10 mouse cellular contexts compared by ENCODE assay signal in genomic region chr19:17355361-17355760, GRCm38 (mm10). TPM values are rescaled to one million over a fixed set of nuclear protein-coding genes. Genes with fewer than 3 reads are reported as not detected.
A peak's percentile ranks its signal among the peaks of the same experiment; 100 is the strongest.
DNase-seq lines count a peak whose midpoint lies in the region; ATAC-seq and TF ChIP-seq lines count a peak whose summit lies in the region.
"Had no signal": no experiment of that assay in that cellular context is flagged by ENCODE, and none has a peak within 500 bp of the region (broad histone marks: within the 10 kb centered on the region; RNA-seq: fewer than 3 reads in every experiment).

No protein-coding gene starts in this region.

- no peak for ATAC-seq in cerebellum, adult (ENCODE audit: insufficient number of reproducible peaks, low FRiP score, low TSS enrichment)
- no peak for ATAC-seq in lung, embryonic 15.5 days (ENCODE audit: borderline replicate concordance, extremely low read depth, low FRiP score, low TSS enrichment)
- ATAC-seq in forebrain, embryonic 15.5 days (replicated peaks), result no peak

- 49% methylated on average over 4 of the region's 4 CpGs for WGBS in cerebellum, adult 2 months
- WGBS in lung, embryonic 15.5 days, result 27% methylated on average over 4 of the region's 4 CpGs
- WGBS in limb, embryonic 10.5 days, result 54% methylated on average over 4 of the region's 4 CpGs
- WGBS in forebrain, embryonic 15.5 days, result 31% methylated on average over 4 of the region's 4 CpGs

- 0 out of 2 replicates have a peak overlapping the region, but pooled peaks have one; percentile 17 for H3K27ac ChIP-seq in cerebellum, adult 2 months (ENCODE audit: insufficient read depth, low read length)
- H3K27ac ChIP-seq in lung, embryonic 15.5 days, result no peak overlapping the region
- H3K27ac ChIP-seq in limb, embryonic 10.5 days, result no peak overlapping the region
- no peak overlapping the region for H3K27ac ChIP-seq in forebrain, embryonic 15.5 days (replicated peaks)

- H3K4me2 ChIP-seq in lung, embryonic 15.5 days, result peak overlapping the region; percentile 90
- H3K4me2 ChIP-seq in forebrain, embryonic 15.5 days (replicated peaks), result no peak overlapping the region

- H3K4me3 ChIP-seq in cerebellum, adult 2 months (replicated peaks; ENCODE audit: insufficient read depth, low read depth, low read length), result peak overlapping the region; percentile 72
- H3K4me3 ChIP-seq in lung, embryonic 15.5 days, result peak overlapping the region; percentile 48
- H3K4me3 ChIP-seq in limb, embryonic 10.5 days, result peak overlapping the region; percentile 55; the same call in 1 of the 2 replicates
- H3K4me3 ChIP-seq in forebrain, embryonic 15.5 days, result no peak overlapping the region

- DNase-seq in cerebellum, adult 2 months, result peak; percentile 34 to 38
- DNase-seq in lung, postnatal 14 days, result no peak
- no peak for DNase-seq in limb, embryonic 10.5 days (ENCODE audit: low spot score)
- peak; percentile 38 to 58 for DNase-seq in spleen, postnatal 10 days (ENCODE audit: low spot score in 2 of 2)
- no peak for DNase-seq in yolk sac, embryonic 10.5 days (ENCODE audit: low spot score)
- DNase-seq: adrenal gland, adult 8-10 months; layer of hippocampus, postnatal 36 days had no signal

- TF ChIP-seq POLR2A in cerebellum, adult 2 months (IDR thresholded peaks at IDR 0.05; ENCODE audit: borderline replicate concordance, insufficient read depth, low read length), result no peak

- no peak for TF ChIP-seq CTCF in cerebellum, adult 2 months (IDR thresholded peaks at IDR 0.05; ENCODE audit: borderline replicate concordance, insufficient read depth, low read depth, low read length)

- H3K9ac ChIP-seq in lung, embryonic 15.5 days, result no peak overlapping the region
- H3K9ac ChIP-seq in forebrain, embryonic 15.5 days (replicated peaks), result no peak overlapping the region

- H3K36me3 ChIP-seq in lung, embryonic 15.5 days, result no peaks in the 10 kb centered on the region
- no peaks in the 10 kb centered on the region for H3K36me3 ChIP-seq in limb, embryonic 10.5 days
- H3K36me3 ChIP-seq in forebrain, embryonic 15.5 days, result no peaks in the 10 kb centered on the region

- no peaks in the 10 kb centered on the region for H3K27me3 ChIP-seq in cerebellum, adult 2 months (ENCODE audit: control insufficient read depth, insufficient read depth, low read length)
- no peaks in the 10 kb centered on the region for H3K27me3 ChIP-seq in lung, embryonic 15.5 days
- H3K27me3 ChIP-seq in limb, embryonic 10.5 days (ENCODE audit: low read depth, poor library complexity, severe bottlenecking), result peaks cover 21% of the 10 kb centered on the region
- H3K27me3 ChIP-seq in forebrain, embryonic 15.5 days, result peaks cover 9% of the 10 kb centered on the region; the same call in 1 of the 2 replicates

- H3K4me1 ChIP-seq in cerebellum, adult 2 months (ENCODE audit: control insufficient read depth, insufficient read depth, low read length), result no peaks in the 10 kb centered on the region
- peaks cover 8% of the 10 kb centered on the region; the same call in 1 of the 2 replicates for H3K4me1 ChIP-seq in lung, embryonic 15.5 days
- 0 out of 2 replicates have a peak, but pooled peaks cover 7% of the 10 kb centered on the region for H3K4me1 ChIP-seq in limb, embryonic 10.5 days
- peaks cover 8% of the 10 kb centered on the region for H3K4me1 ChIP-seq in forebrain, embryonic 15.5 days

- H3K9me3 ChIP-seq in lung, embryonic 15.5 days, result no peaks in the 10 kb centered on the region
- no peaks in the 10 kb centered on the region for H3K9me3 ChIP-seq in limb, embryonic 10.5 days (replicated peaks)
- H3K9me3 ChIP-seq in forebrain, embryonic 15.5 days, result no peaks in the 10 kb centered on the region

RNA-seq across cellular contexts. Expression of gene Gcnt1, which starts 17.3 kb away (rescaled TPM):
- polyA plus RNA-seq in cerebellum, adult 2 months (2012; rRNA removed), result 3.9 and 4.1 TPM in 2 replicates
- 3.8 and 3.9 TPM in 2 replicates for polyA plus RNA-seq in lung, embryonic 15.5 days (2015; fragmentation: Nextera tagmentation; extraction: Ambion mirVana)
- 2.2 and 2.7 TPM in 2 replicates for polyA plus RNA-seq in limb, embryonic 10.5 days (2016; fragmentation: Nextera tagmentation; extraction: Ambion mirVana)
- 0.49 and 0.79 TPM in 2 replicates for polyA plus RNA-seq in forebrain, embryonic 15.5 days (2015; fragmentation: Nextera tagmentation; extraction: Ambion mirVana)

RNA-seq across cellular contexts. Expression of gene Rfk, which starts 38.5 kb away (rescaled TPM):
- 66.8 and 72.6 TPM in 2 replicates for polyA plus RNA-seq in cerebellum, adult 2 months (2012; rRNA removed)
- 74.8 and 75.4 TPM in 2 replicates for polyA plus RNA-seq in lung, embryonic 15.5 days (2015; fragmentation: Nextera tagmentation; extraction: Ambion mirVana)
- 49.6 and 55.5 TPM in 2 replicates for polyA plus RNA-seq in limb, embryonic 10.5 days (2016; fragmentation: Nextera tagmentation; extraction: Ambion mirVana)
- 75.1 and 77.5 TPM in 2 replicates for polyA plus RNA-seq in forebrain, embryonic 15.5 days (2015; fragmentation: Nextera tagmentation; extraction: Ambion mirVana)

Comparison
In these comparisons a context has a peak if more than half of its experiments do, and no peak if none do; other contexts are left out.
1. DNase-seq: peak in cerebellum, adult 2 months (2 of 2) and spleen, postnatal 10 days (2 of 2); none in lung, postnatal 14 days (single experiment), limb, embryonic 10.5 days (single experiment) and yolk sac, embryonic 10.5 days (single experiment).